Mouse (Mus musculus) 416B (cell line): ENCODE results near the gene Enox1.

Experiments
- DNase-seq: peaks from one replicate; pipeline ENCODE4 v3.0.0; 2011; ENCODE audit warnings: low read depth

Gene Enox1

GRCm38 (mm10) chr14:77273721-77274120 is 117.2 kb downstream of the Enox1 start:
- DNase-seq = no peak

GRCm38 (mm10) chr14:77275607-77276006 is 119.0 kb downstream of the Enox1 start:
- DNase-seq = no peak

- DNase-seq = no peak
These were observed 122.6 kb downstream of the Enox1 start for GRCm38 (mm10) chr14:77279143-77279542.

GRCm38 (mm10) chr14:77280454-77280853 is 123.9 kb downstream of the Enox1 start:
- no peak for DNase-seq

GRCm38 (mm10) chr14:77280893-77281292 is 124.3 kb downstream of the Enox1 start:
- DNase-seq = no peak

GRCm38 (mm10) chr14:77283939-77284338 is 127.4 kb downstream of the Enox1 start:
- no peak for DNase-seq

- no peak for DNase-seq
These were observed 128.9 kb downstream of the Enox1 start for GRCm38 (mm10) chr14:77285453-77285852.

- DNase-seq = no peak
These were observed 135.2 kb downstream of the Enox1 start for GRCm38 (mm10) chr14:77291756-77292155.

GRCm38 (mm10) chr14:77297039-77297438 is 140.5 kb downstream of the Enox1 start:
- DNase-seq = no peak

GRCm38 (mm10) chr14:77298327-77298726 is 141.8 kb downstream of the Enox1 start:
- DNase-seq = no peak

- DNase-seq = no peak
These were observed 153.0 kb downstream of the Enox1 start for GRCm38 (mm10) chr14:77309571-77309970.

GRCm38 (mm10) chr14:77311456-77311855 is 154.9 kb downstream of the Enox1 start:
- DNase-seq = no peak

GRCm38 (mm10) chr14:77319396-77319795 is 162.8 kb downstream of the Enox1 start:
- no peak for DNase-seq

GRCm38 (mm10) chr14:77324348-77324747 is 167.8 kb downstream of the Enox1 start:
- no peak for DNase-seq

GRCm38 (mm10) chr14:77327693-77328092 is 171.1 kb downstream of the Enox1 start:
- no peak for DNase-seq

GRCm38 (mm10) chr14:77329791-77330190 is 173.2 kb downstream of the Enox1 start:
- DNase-seq = no peak

- peak; percentile 16 for DNase-seq
These were observed 187.2 kb downstream of the Enox1 start for GRCm38 (mm10) chr14:77343662-77344340.

GRCm38 (mm10) chr14:77346296-77346695 is 189.7 kb downstream of the Enox1 start:
- DNase-seq = no peak

- peak; percentile 32 for DNase-seq
These were observed 195.3 kb downstream of the Enox1 start for GRCm38 (mm10) chr14:77351803-77352352.

- DNase-seq = no peak
These were observed 206.1 kb downstream of the Enox1 start for GRCm38 (mm10) chr14:77362662-77363061.

- no peak for DNase-seq
These were observed 211.8 kb downstream of the Enox1 start for GRCm38 (mm10) chr14:77368411-77368810.

- DNase-seq = no peak
These were observed 212.5 kb downstream of the Enox1 start for GRCm38 (mm10) chr14:77369070-77369469.

- no peak for DNase-seq
These were observed 214.0 kb downstream of the Enox1 start for GRCm38 (mm10) chr14:77370521-77370920.

GRCm38 (mm10) chr14:77371977-77372376 is 215.4 kb downstream of the Enox1 start:
- DNase-seq = no peak
